ENCODE assay signal across 9 mouse cellular contexts in the genomic region with DNA sequence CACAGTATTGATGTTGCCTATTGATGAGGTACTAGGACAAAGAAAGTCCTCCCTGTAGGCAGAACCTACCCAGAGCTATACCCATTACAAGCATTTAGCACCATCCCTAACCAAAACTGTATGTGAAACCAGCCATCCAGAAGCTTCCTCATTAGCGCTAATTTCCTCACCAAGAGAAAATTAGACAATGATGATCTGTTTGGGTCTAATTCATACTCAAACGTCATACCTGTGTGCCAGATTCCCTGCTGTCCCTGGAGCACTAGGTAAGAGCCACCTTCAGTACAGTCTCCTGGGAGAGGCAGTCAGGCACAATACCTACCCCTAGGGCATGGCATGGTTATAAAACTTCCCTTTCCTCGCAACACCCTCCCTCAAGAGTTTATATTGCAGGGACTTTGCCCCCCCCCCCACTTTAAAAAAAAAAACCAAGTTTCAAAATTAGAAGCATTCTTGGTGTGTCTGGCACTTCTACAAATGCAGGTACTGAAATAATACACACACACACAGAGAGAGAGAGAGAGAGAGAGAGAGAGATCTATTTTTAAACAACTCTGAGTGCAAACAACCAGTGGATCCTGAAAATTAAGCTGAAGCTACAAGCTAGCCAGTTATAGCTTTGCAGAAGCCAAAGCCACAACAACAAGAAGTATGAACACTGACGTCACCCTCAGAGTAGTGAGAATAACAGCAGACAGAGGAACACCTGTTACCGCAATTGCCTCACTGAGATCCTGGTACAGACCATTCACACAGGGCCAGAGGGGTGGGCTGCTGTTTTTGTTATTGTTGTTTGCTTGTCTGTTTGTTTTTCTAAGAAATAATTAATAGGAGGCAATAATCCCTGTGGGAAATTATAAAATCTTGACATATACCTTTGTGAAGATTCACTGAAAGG. TPM values are rescaled to one million over a fixed set of nuclear protein-coding genes. Genes with fewer than 3 reads are reported as not detected.
DNase-seq lines count a peak whose midpoint lies in the region; ATAC-seq and TF ChIP-seq lines count a peak whose summit lies in the region.
"Had no signal": no experiment of that assay in that cellular context is flagged by ENCODE, and none has a peak within 500 bp of the region (broad histone marks: within the 10 kb centered on the region; RNA-seq: fewer than 3 reads in every experiment).

No protein-coding gene starts in this region.

- no peak overlapping the region for H3K9ac ChIP-seq in liver, embryonic 16.5 days (ENCODE audit: low read depth, low read length)
- H3K9ac ChIP-seq in hindbrain, embryonic 14.5 days: no peak overlapping the region

- H3K4me2 ChIP-seq in liver, embryonic 16.5 days (ENCODE audit: low read depth, low read length): peak overlapping the region; percentile 28; the same call in 1 of the 2 replicates
- no peak overlapping the region for H3K4me2 ChIP-seq in hindbrain, embryonic 14.5 days (replicated peaks)

- peak; percentile 61 for TF ChIP-seq POLR2A in spleen, adult 2 months (IDR thresholded peaks at IDR 0.05; ENCODE audit: low read depth, low read length)

- no peaks in the 10 kb centered on the region for H3K36me3 ChIP-seq in liver, embryonic 16.5 days (ENCODE audit: control insufficient read depth, insufficient read depth)
- peaks cover 1% of the 10 kb centered on the region; the same call in 1 of the 2 replicates for H3K36me3 ChIP-seq in spleen, adult 2 months (ENCODE audit: control insufficient read depth, insufficient read depth, low read length)
- H3K36me3 ChIP-seq in hindbrain, embryonic 14.5 days (replicated peaks; ENCODE audit: control insufficient read depth, insufficient read depth): no peaks in the 10 kb centered on the region
- H3K36me3 ChIP-seq: heart, embryonic 10.5 days had no signal

- peak; percentile 84 to 87 for DNase-seq in CD8-positive naive resting alpha-beta T cell, adult 2 months (ENCODE audit: low read depth in 2 of 2, low spot score in 2 of 2)
- peak; percentile 73 to 94 for DNase-seq in spleen, adult 2 months (ENCODE audit: low read depth in 1 of 2, low spot score in 2 of 2)
- no peak for DNase-seq in hindbrain, embryonic 14.5 days (ENCODE audit: low spot score)
- no peak for DNase-seq in left cerebral cortex, postnatal 14 days (ENCODE audit: low spot score in 2 of 2)
- DNase-seq in layer of hippocampus, postnatal 14 days (ENCODE audit: low spot score in 2 of 2): no peak

- H3K4me1 ChIP-seq in brown adipose tissue, adult 24 weeks (ENCODE audit: control insufficient read depth, insufficient read depth, insufficient read length, low read length): no peaks in the 10 kb centered on the region
- no peaks in the 10 kb centered on the region; the same call in 1 of the 2 replicates for H3K4me1 ChIP-seq in liver, embryonic 16.5 days (ENCODE audit: control insufficient read depth, low read depth, low read length)
- H3K4me1 ChIP-seq in spleen, adult 2 months (ENCODE audit: control insufficient read depth, insufficient read depth, insufficient read length): peaks cover 5% of the 10 kb centered on the region
- no peaks in the 10 kb centered on the region for H3K4me1 ChIP-seq in hindbrain, embryonic 14.5 days (replicated peaks; ENCODE audit: control insufficient read depth, insufficient read depth, low read length)

- no peaks in the 10 kb centered on the region for H3K9me3 ChIP-seq in liver, embryonic 16.5 days (replicated peaks; ENCODE audit: control insufficient read depth, low read length)
- no peaks in the 10 kb centered on the region for H3K9me3 ChIP-seq in hindbrain, embryonic 14.5 days (ENCODE audit: control insufficient read depth, low read length)
- H3K9me3 ChIP-seq: heart, embryonic 10.5 days had no signal

- 42% methylated on average over 5 of the region's 5 CpGs for WGBS in liver, embryonic 16.5 days (ENCODE audit: insufficient replicate concordance)
- 9% methylated on average over 5 of the region's 5 CpGs for WGBS in spleen, adult 2 months
- 88% methylated on average over 5 of the region's 5 CpGs for WGBS in hindbrain, embryonic 14.5 days

- TF ChIP-seq CTCF in spleen, adult 2 months (IDR thresholded peaks at IDR 0.05; ENCODE audit: extremely low read depth, insufficient read depth, insufficient read length, insufficient replicate concordance): no peak

- intact Hi-C loops in left cerebral cortex, postnatal 14 days (cut with DNase I): no loop called here

- peak overlapping the region; percentile 63 for H3K27ac ChIP-seq in brown adipose tissue, adult 24 weeks (replicated peaks; ENCODE audit: low read depth, low read length)
- peak overlapping the region; percentile 17; the same call in 1 of the 2 replicates for H3K27ac ChIP-seq in liver, embryonic 16.5 days (ENCODE audit: low read length)
- H3K27ac ChIP-seq in spleen, adult 2 months (ENCODE audit: insufficient read depth, low read length): peak overlapping the region; percentile 97
- H3K27ac ChIP-seq in hindbrain, embryonic 14.5 days: no peak overlapping the region
- H3K27ac ChIP-seq: heart, embryonic 10.5 days had no signal

- no peak overlapping the region for H3K4me3 ChIP-seq in brown adipose tissue, adult 24 weeks (ENCODE audit: insufficient read depth, low read depth, low read length)
- H3K4me3 ChIP-seq in liver, embryonic 16.5 days (ENCODE audit: low read depth, low read length): peak overlapping the region; percentile 18; the same call in 1 of the 2 replicates
- H3K4me3 ChIP-seq in spleen, adult 2 months (ENCODE audit: extremely low read depth, insufficient read depth, insufficient read length): peak overlapping the region; percentile 54
- no peak overlapping the region for H3K4me3 ChIP-seq in hindbrain, embryonic 14.5 days (replicated peaks; ENCODE audit: low read length)
- H3K4me3 ChIP-seq: heart, embryonic 10.5 days had no signal

- no peaks in the 10 kb centered on the region for H3K27me3 ChIP-seq in liver, embryonic 16.5 days (ENCODE audit: control insufficient read depth, insufficient read depth, low read depth, low read length)
- no peaks in the 10 kb centered on the region for H3K27me3 ChIP-seq in spleen, adult 2 months (ENCODE audit: control insufficient read depth, insufficient read depth, low read length)
- no peaks in the 10 kb centered on the region for H3K27me3 ChIP-seq in hindbrain, embryonic 14.5 days (ENCODE audit: control insufficient read depth, insufficient read depth, low read length)

- no peak for ATAC-seq in liver, embryonic 16.5 days (ENCODE audit: low read depth)
- ATAC-seq in hindbrain, embryonic 14.5 days (ENCODE audit: low FRiP score): no peak
- ATAC-seq: midbrain, embryonic 16.5 days had no signal

RNA-seq across cellular contexts. Expression of a gene that starts 38.6 kb away (rescaled TPM):
- 1.6 and 2.4 TPM in 2 replicates for polyA plus RNA-seq in brown adipose tissue, adult 24 weeks (2012; ENCODE audit: insufficient read depth, insufficient read length, missing spikeins)
- polyA plus RNA-seq in liver, embryonic 16.5 days (2015; fragmentation: Nextera tagmentation; extraction: Ambion mirVana): 4.0 and 4.3 TPM in 2 replicates
- 152 and 254 TPM in 2 replicates for polyA plus RNA-seq in spleen, adult 2 months (2012; rRNA removed)
- 0.34 TPM in 1 of 2 replicates, not detected in the other for polyA plus RNA-seq in hindbrain, embryonic 14.5 days (2014; fragmentation: Nextera tagmentation; extraction: Ambion mirVana)
- total RNA-seq in left cerebral cortex, postnatal 14 days (2021): under 1 TPM; 0.36 to 0.75 TPM
- total RNA-seq in layer of hippocampus, postnatal 14 days (2021): under 1 TPM; 0.07 to 0.31 TPM

Comparison
In these comparisons a context has a peak if more than half of its experiments do, and no peak if none do; other contexts are left out.
1. DNase-seq: peak in CD8-positive naive resting alpha-beta T cell, adult 2 months (2 of 2) and spleen, adult 2 months (2 of 2); none in hindbrain, embryonic 14.5 days (single experiment), left cerebral cortex, postnatal 14 days (0 of 2) and layer of hippocampus, postnatal 14 days (0 of 2).
2. H3K4me3 ChIP-seq: peak in liver, embryonic 16.5 days (single experiment) and spleen, adult 2 months (single experiment); none in brown adipose tissue, adult 24 weeks (single experiment) and hindbrain, embryonic 14.5 days (single experiment).
3. RNA of a gene that starts 38.6 kb away (polyA plus RNA-seq): 152 to 254 TPM in spleen, adult 2 months; 4.0 to 4.3 TPM in liver, embryonic 16.5 days, 1.6 to 2.4 TPM in brown adipose tissue, adult 24 weeks and 0.34 TPM in hindbrain, embryonic 14.5 days; every median in the first group is over 10 times any median in the second.